Mouse (Mus musculus) cerebellum, adult 2 months (tissue): ENCODE data around the gene Olfr267. TPM values are rescaled to one million over a fixed set of nuclear protein-coding genes. Genes with fewer than 3 reads are reported as not detected.
A peak's percentile ranks its signal among the peaks of the same experiment; 100 is the strongest.

ENCODE experiments used
- DNase-seq, 2 experiments: peaks; one replicate each; pipeline ENCODE4 v3.0.0; 2021
- H3K27ac ChIP-seq: fragments of 200-500 bp; 2 replicates; pipeline ENCODE4 v1.5.1; 2012; ENCODE audit warnings: low read length, control low read depth, inconsistent platforms; ENCODE audit not compliant: insufficient read depth
- H3K27me3 ChIP-seq: fragments of 200-500 bp; 2 replicates; pipeline ENCODE4 v1.6.1; 2012; ENCODE audit warnings: inconsistent platforms, mild to moderate bottlenecking, low read length, moderate library complexity; ENCODE audit not compliant: control insufficient read depth, insufficient read depth
- H3K4me1 ChIP-seq: fragments of 200-500 bp; 2 replicates; pipeline ENCODE4 v1.6.1; 2011; ENCODE audit warnings: low read length; ENCODE audit not compliant: control insufficient read depth, insufficient read depth
- H3K4me3 ChIP-seq: fragments of 200-500 bp; replicated peaks from 2 replicates; pipeline ENCODE3; 2011; ENCODE audit warnings: mild to moderate bottlenecking, low read depth, low read length, control low read depth; ENCODE audit not compliant: insufficient read depth
- CTCF ChIP-seq: fragments of 200-500 bp; IDR thresholded peaks from 2 replicates; pipeline ENCODE4 v1.5.1; 2011; ENCODE audit warnings: low read depth, mild to moderate bottlenecking, control low read depth, low read length, moderate library complexity, borderline replicate concordance; ENCODE audit not compliant: insufficient read depth
- POLR2A ChIP-seq: fragments of 200-500 bp; IDR thresholded peaks from 2 replicates; pipeline ENCODE4 v1.6.1; 2011; ENCODE audit warnings: low read length, control low read depth, borderline replicate concordance; ENCODE audit not compliant: insufficient read depth
- WGBS: fragments of 180-500 bp; shearing (Covaris S2); methylation state at CpG from one replicate; pipeline ENCODE4 v1.1.7; 2018; 5-methylcytosine and 5-hydroxymethylcytosine counted together
- polyA plus RNA-seq: library from polyadenylated mRNA; depleted of rRNA; stranded (reverse); fragments of >200 nt; gene quantifications from 2 replicates; pipeline ENCODE4 v1.2.3, GENCODE M21; 2012; rRNA removed

The Olfr267 gene
- 0.18 and 0.27 TPM in 2 replicates for polyA plus RNA-seq

- H3K4me3 ChIP-seq = no peak within 1 kb of the TSS
- no peak for TF ChIP-seq CTCF
- no peak for TF ChIP-seq POLR2A
- DNase-seq = no peak
- H3K27me3 ChIP-seq = no peaks in the 10 kb centered on the region
- no peak within 1 kb of the TSS for H3K27ac ChIP-seq
- no peaks in the 10 kb centered on the region for H3K4me1 ChIP-seq
These were observed at the start of gene Olfr267 for GRCm38 (mm10) chr4:58787616-58788015. Gene Olfr267 (minus strand): TSS chr4:58787716.

GRCm38 (mm10) chr4:58832908-58833307 lies 45.4 kb upstream of the Olfr267 start:
- DNase-seq = no peak
- no peaks in the 10 kb centered on the region for H3K27me3 ChIP-seq
- H3K4me1 ChIP-seq = no peaks in the 10 kb centered on the region
- WGBS = 93% methylated on average over 3 of the region's 3 CpGs
- H3K4me3 ChIP-seq = no peak overlapping the region
- H3K27ac ChIP-seq = no peak overlapping the region
- TF ChIP-seq POLR2A = no peak
- TF ChIP-seq CTCF = no peak

GRCm38 (mm10) chr4:58825921-58826320 lies 38.4 kb upstream of the Olfr267 start:
- no peak overlapping the region for H3K27ac ChIP-seq
- H3K4me1 ChIP-seq = no peaks in the 10 kb centered on the region
- no peak overlapping the region for H3K4me3 ChIP-seq
- no peaks in the 10 kb centered on the region for H3K27me3 ChIP-seq
- 47% methylated on average over 4 of the region's 4 CpGs for WGBS
- peak in 1 of 2 experiments; percentile 13 for DNase-seq
- no peak for TF ChIP-seq POLR2A
- no peak for TF ChIP-seq CTCF

- Histone ChIP-seq H3K27me3 (no peaks in the 10 kb centered on the region), H3K4me1 (no peaks in the 10 kb centered on the region), H3K4me3 (no peak overlapping the region), H3K27ac (no peak overlapping the region)
- TF ChIP-seq CTCF (no peak), POLR2A (no peak)
- 22% methylated on average over 3 of the region's 3 CpGs for WGBS
- no peak for DNase-seq
These were observed 857 bp downstream of the Olfr267 start for GRCm38 (mm10) chr4:58786659-58787058.

GRCm38 (mm10) chr4:58763417-58763816 lies 24.1 kb downstream of the Olfr267 start:
- no peak for TF ChIP-seq POLR2A
- no peak for TF ChIP-seq CTCF
- 60% methylated on average over 3 of the region's 3 CpGs for WGBS
- Histone ChIP-seq H3K27me3 (no peaks in the 10 kb centered on the region), H3K27ac (no peak overlapping the region), H3K4me1 (no peaks in the 10 kb centered on the region), H3K4me3 (no peak overlapping the region)
- no peak for DNase-seq

GRCm38 (mm10) chr4:58749510-58749909 lies 38.0 kb downstream of the Olfr267 start:
- no peak for DNase-seq
- no peak overlapping the region for H3K4me3 ChIP-seq
- H3K4me1 ChIP-seq = no peaks in the 10 kb centered on the region
- WGBS = 56% methylated on average over 2 of the region's 2 CpGs
- no peaks in the 10 kb centered on the region for H3K27me3 ChIP-seq
- TF ChIP-seq POLR2A (no peak), CTCF (no peak)
- H3K27ac ChIP-seq = no peak overlapping the region

GRCm38 (mm10) chr4:58749101-58749500 lies 38.4 kb downstream of the Olfr267 start:
- H3K4me3 ChIP-seq = no peak overlapping the region
- no peaks in the 10 kb centered on the region for H3K27me3 ChIP-seq
- H3K4me1 ChIP-seq = no peaks in the 10 kb centered on the region
- no peak overlapping the region for H3K27ac ChIP-seq
- TF ChIP-seq CTCF (no peak), POLR2A (no peak)
- no peak for DNase-seq
- 49% methylated on average over 10 of the region's 10 CpGs for WGBS

GRCm38 (mm10) chr4:58745583-58746222 lies 41.8 kb downstream of the Olfr267 start:
- 87% methylated on average over 7 of the region's 7 CpGs for WGBS
- H3K4me1 ChIP-seq = no peaks in the 10 kb centered on the region
- TF ChIP-seq CTCF = no peak
- no peak for TF ChIP-seq POLR2A
- no peak overlapping the region for H3K4me3 ChIP-seq
- DNase-seq = no peak
- H3K27me3 ChIP-seq = no peaks in the 10 kb centered on the region
- H3K27ac ChIP-seq = no peak overlapping the region

- no peak overlapping the region for H3K27ac ChIP-seq
- TF ChIP-seq POLR2A = no peak
- TF ChIP-seq CTCF = no peak
- no peak overlapping the region for H3K4me3 ChIP-seq
- H3K27me3 ChIP-seq = no peaks in the 10 kb centered on the region
- no peak for DNase-seq
- 53% methylated on average over 18 of the region's 18 CpGs for WGBS
- H3K4me1 ChIP-seq = no peaks in the 10 kb centered on the region
These were observed 50.5 kb downstream of the Olfr267 start for GRCm38 (mm10) chr4:58736867-58737633.

Other genes with a start within 250 kb of the Olfr267 start
- gene Lpar1, start 233.8 kb downstream of the Olfr267 start, polyA plus RNA-seq = 48.5 and 53.6 TPM in 2 replicates
- gene Ecpas, start 125.0 kb upstream of the Olfr267 start, polyA plus RNA-seq = 41.3 and 41.8 TPM in 2 replicates
- 8.1 and 9.0 TPM in 2 replicates for gene Zkscan16, start 155.9 kb upstream of the Olfr267 start, polyA plus RNA-seq
- gene Ptgr1, start 199.4 kb upstream of the Olfr267 start, polyA plus RNA-seq = 1.1 and 1.7 TPM in 2 replicates
- 3.1 and 3.7 TPM in 2 replicates for gene Dnajc25, start 207.3 kb upstream of the Olfr267 start, polyA plus RNA-seq
- not detected in 2 replicates for gene Gm20503, start 215.5 kb upstream of the Olfr267 start, polyA plus RNA-seq
- 24.5 and 26.2 TPM in 2 replicates for gene Gng10, start 247.4 kb upstream of the Olfr267 start, polyA plus RNA-seq